Mouse (Mus musculus): ENCODE results near the gene Swi5.

The Swi5 gene

DNA sequence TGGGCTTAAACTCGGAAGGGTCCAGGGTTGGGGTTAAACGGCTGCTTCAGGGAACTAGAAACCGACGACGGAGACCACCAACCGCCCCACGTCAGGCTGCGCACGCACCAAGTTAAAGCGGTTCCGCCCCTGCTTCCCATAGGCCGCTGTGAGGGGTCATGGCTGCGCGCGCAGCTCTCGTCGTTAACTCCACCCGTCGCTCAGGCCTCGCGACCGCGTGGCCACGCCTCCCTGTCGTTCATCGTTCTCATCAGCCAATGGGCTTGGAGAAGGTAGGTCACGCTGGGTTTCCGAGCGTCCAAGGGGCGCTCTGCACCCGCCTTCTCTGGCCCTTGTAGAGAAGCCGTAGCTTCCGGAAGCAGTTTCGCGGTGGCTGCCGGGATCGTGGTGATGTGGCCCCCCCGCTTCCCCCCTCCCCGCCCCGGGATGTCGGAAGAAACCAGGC lies at the start of gene Swi5:
Gene Swi5 (minus strand): TSS at position 153 of the 445 bp plus-strand sequence.
- peak; percentile 95 to 97 for DNase-seq (ENCODE audit: low spot score in 2 of 2)

DNA sequence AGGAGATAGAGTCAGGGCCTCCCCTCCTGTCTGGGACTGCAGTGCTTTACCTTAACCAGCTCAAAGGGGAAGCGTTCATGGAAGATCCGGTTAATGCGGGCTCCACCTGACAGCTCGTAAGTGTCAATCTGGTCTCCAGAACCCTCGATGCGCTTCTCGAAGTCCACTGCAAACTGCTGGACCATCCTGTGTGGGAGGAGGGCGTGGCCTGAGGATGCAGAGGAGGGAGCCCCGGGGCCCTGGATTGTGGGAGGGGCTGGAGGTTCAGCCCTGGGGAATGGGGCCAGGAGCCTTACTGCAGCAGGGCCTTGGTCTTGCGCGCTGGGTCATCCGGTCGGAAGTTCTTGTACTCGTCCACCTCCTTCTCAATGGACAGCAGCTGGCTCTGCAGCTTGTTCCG lies 48.0 kb upstream of the Swi5 start:
- no peak for DNase-seq (ENCODE audit: low spot score in 2 of 2)

DNA sequence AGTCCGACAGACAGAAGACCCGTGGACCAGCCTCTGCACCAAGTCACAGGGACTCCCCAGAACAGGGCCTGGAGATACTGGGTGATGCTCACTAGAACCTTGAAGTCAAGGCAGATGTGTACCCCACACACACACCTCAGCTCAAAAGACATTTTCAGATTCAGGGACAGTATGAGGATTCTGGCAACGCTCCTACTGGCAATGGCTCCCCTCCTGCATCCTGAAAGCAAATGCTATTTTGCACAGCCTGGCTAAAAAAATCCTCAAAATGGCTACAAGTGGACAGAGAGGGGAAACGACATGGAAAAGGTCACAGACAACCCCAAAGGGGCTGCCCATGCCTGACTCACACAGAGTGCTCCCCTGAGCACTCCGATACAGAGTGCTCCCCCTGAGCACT lies 44.3 kb upstream of the Swi5 start:
- no peak for DNase-seq (ENCODE audit: low spot score in 2 of 2)

DNA sequence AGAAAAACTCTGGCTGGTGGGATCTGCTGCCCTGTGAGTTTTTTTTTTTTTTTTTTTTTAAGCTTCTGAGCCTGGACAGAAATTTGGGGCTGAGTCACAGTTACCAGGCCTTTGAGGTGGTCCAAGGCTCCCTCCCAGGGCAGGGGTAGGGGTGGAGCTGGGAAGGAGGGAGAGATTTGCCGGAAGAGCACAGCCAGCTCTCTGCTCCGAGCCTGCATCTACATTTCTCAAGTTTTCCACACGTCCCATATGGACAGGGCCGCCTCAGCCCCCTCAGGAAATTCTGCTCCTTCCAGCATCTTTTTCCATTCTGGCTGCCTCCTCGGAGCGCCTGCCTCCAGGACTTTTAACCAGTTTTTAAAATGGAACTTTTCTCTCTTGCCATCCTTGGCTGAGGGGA lies 41.7 kb upstream of the Swi5 start:
- DNase-seq (ENCODE audit: low spot score in 2 of 2) = no peak

DNA sequence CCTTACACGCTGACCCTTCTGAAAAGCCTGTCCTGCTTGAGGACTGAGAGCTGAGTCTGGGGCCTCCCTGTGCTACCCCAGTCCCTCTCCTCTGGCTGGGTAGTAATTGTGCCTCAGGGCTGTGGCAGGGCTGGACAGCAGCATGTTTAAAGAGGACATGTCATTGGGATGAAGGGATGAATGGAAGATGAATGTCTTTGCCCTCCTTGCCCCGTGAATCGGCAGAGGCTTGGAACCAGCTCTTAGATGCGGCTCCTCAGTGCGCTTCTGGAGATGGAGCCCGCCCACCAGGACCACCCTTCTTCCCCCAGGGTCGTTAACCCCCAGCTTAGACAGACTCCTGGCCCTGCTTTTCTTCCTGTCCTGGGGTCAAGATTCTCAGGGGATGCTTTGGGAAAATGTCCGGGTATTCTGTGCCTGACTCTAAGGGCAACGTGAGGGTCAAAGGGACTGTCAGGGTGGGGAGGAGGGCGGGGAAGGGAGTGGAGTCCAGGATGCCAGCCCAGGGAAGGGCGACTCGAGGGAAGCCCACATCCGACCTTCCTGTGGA lies 41.1 kb upstream of the Swi5 start:
- no peak for DNase-seq (ENCODE audit: low spot score in 2 of 2)

DNA sequence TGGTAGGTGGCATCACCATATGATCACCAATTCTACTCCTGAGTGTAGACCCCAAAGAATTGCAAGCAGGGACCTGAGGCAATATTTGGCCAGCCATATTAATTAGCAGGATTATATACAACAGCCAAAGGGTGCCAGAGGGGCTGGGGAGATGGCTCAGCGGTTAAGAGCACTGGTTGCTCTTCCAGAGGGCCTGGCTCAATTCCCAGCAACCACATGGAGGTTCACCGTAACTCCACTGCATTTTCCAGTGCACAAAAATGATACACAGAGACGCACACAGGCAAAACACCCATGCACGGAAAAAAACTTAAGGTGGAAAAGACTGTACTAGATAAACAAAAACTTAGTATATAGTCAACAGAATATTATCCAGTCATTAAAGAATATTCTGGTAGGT lies 39.3 kb upstream of the Swi5 start:
- DNase-seq (ENCODE audit: low spot score in 2 of 2) = no peak

DNA sequence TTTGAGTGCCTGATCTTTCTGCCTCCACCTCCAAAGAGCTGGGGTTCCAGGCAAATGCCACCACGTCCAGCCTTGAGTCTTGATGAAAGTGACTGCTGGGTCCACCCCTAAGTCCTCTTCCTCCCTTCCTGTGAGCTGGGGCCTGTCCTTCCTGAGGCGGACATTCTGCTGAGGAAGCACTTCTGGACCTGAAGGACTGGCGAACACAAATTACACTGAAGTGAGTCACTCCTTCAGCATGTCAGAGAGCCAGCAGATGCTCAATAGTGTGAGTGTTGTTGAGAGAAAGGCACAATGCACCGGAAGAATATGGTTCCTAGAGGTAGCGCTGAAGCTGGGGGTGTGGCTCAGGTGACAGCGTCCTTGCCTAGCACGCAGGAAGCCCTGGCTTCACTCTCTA lies 37.5 kb upstream of the Swi5 start:
- DNase-seq (ENCODE audit: low spot score in 2 of 2) = no peak

DNA sequence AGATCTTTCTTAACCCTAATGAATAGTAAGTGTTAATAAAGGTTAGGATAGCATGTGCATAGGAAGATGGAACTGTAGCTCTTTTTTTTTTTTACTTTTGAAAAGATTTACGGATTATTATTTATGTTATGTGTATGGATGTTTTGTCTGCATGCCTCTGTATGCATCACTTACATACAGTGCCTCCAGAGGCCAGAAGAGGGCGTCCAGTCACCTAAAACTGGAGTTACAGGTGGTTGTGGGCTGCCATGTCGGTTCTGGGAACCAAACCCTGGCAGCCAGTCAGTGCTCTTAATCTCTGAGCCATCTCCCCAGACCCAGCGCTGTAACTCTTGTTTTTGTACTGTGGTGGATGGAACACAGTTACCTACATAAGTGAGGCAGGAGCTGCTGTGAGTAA lies 36.4 kb upstream of the Swi5 start:
- no peak for DNase-seq (ENCODE audit: low spot score in 2 of 2)

DNA sequence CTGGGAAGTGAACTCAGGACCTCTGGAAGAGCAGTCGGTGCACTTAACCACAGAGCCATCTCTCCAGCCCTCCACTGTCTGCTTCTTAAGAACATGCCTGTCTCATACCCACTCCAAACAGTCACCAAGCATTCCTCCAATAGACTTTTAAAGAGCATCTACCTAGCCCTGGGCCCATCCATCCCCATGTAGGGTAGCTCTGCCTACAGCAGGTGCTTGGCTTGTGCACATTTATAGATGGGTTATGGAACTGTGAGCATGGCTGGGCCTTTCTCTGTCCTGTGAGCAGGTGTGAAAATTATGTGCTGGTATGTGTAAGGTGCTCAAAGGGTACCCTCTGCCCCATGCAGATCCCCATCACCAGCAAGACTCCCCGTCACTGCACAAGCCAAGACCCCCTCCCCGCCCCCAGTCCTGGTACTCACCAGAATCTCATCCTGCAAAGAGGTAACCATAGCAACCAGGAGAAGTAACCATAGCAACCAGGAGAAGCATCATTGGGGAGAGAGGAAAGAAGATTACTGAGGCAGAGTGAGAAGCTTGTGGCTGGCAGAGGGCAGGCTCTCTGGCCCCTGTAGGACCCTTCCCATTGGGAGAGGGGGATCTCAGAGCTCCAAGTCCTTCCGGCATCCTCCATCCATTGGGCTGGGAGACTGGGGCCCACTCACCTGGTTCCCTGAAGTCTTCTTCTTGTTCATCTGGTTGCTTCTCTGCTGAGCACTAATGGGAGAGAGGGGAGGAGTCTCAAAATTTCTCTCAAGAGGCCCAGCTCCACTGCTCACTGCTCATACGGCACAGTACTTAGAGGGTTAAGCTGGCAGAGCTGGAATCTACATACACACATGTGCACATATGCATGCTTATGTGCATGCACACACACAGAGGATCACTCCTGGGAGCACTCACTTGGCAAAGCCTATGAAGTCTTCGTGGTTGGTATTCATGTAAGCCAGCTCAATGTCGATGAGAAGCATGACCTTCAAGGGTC lies 35.2 kb upstream of the Swi5 start:
- DNase-seq (ENCODE audit: low spot score in 2 of 2) = no peak

DNA sequence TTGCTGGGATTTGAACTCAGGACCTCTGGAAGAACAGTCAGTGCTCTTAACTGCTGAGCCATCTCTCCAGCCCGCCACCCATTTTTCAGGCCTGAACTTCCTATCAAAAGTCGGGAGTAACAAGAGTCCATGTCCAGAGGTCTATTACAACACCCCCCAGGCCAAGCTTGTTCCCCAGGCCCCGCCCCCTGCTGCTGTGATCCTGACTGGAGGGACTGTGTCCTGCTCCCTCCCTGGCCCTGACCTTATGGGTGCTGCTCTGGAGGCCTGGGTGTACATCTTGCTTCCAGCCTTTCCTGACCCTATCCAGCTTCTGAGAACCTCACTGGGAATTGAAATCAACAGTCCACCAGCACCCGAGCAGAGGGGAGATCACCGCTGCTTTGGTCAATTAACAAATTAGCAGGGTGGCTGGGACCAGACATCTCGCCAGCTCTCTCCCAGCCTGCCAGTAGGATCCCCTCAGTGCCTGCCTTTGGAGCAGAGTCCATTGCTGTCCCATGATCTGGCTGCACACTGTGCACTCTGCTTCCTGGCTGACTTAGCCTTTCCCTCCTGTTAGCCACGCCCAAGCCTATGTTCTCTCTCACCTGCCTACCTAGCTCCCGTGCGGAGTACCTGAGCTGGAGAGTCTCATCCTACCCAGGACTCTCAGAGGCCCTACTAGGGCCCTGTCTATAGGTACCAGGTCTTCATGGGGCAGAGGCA lies 33.9 kb upstream of the Swi5 start:
- no peak for DNase-seq (ENCODE audit: low spot score in 2 of 2)

DNA sequence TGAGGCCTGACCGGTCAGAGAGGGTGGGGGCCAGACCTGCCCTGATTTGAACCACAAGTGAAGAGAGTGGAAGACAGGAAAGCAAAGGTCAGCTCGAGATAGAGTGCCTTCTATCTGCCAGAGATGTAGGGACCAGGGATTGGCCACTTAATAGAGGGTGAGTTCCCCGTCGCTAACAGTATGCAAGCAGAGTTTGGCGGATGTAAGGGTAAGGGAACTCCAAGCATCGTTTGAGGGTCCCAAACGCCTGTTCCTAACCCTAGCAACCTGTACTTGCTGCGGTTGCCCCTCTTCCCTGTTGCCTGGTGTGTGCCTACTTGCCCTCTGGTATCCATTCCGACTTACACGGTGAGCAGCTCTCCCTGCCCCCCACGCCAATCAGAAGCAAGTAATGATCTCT lies 32.8 kb upstream of the Swi5 start:
- no peak for DNase-seq (ENCODE audit: low spot score in 2 of 2)

DNA sequence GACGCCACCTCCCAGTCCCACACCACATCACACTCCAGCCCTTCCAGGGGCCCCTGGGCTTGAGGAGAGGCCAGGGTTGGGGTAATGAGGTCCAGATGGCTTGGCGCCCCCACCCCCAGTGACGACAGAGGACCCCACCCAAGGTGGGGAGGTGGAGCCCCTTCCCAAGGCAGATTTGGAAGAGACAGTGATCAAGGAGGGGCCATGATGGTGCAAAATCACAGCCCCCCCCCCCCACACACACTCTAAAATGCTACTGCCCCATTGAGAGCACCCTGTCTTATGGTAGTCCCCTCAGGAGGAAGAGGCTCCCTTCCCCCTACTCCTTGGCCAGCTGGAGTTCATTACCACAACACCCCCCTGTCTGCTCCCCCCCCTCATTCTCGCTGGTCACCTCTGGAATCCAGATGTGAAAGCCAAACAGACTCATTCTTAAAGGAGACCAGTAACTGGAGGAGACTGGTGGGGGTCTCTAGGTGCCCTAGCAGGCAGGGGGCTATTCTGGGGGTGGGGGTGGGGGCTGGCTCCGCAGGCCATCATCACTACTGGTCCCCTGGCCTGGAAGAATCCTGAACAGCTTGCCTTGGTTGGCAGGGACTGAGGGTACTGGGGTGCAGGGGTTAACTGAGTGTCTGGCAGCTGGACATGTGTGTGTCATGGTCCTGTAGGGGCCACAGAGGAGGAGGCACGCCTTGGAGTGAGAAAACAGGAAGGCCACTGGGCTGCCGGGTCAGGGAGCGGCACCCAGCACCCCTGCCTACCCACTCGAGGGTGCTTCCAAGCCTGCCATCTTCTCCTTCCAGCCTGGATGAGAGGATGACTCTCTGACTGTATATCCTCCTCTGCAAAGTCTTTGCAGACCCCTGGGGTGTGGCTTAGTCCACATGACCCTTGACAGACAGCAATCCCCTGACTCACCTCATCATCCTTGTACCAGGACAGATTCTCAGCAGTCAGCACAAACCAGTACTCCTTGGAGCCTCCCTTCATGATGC lies 32.0 kb upstream of the Swi5 start:
- no peak for DNase-seq (ENCODE audit: low spot score in 2 of 2)

DNA sequence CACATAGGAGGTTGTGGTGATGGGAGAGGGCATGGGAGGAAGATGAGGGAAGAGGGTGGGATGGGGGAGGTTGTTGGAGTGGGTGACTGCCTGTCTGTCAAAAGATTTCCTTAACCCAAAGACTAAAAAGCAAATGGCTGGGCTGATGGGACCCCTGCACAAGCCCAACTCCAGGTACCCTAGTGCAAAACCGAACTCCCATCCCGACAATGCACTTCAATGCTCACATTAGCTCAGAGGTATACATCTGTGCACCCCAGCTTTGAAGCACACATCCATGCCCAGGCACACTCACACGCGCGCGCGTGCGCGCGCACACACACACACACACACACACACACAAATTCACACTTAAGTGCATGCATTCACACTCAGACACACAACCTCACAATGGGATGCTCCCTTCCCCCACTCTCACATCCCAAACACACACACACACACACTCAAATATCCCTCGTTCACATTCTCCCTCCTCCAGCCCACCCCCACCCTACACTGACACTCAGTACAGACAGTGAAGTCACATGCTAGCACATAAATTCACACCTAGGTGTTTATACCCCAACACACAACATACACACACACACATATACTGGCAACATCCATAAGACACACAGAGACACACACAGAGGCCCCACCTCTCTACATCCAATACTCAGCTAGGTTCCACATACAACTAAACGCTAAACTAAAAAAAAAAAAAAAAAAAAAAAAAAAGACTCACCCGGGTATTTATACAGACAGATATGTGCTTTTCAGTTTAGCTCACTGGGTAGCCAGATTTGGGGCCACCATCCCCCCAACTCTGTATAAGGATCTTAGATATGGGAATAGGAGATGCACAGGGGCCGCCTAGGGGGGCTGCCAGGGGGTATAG lies 31.1 kb upstream of the Swi5 start:
- no peak for DNase-seq (ENCODE audit: low spot score in 2 of 2)

DNA sequence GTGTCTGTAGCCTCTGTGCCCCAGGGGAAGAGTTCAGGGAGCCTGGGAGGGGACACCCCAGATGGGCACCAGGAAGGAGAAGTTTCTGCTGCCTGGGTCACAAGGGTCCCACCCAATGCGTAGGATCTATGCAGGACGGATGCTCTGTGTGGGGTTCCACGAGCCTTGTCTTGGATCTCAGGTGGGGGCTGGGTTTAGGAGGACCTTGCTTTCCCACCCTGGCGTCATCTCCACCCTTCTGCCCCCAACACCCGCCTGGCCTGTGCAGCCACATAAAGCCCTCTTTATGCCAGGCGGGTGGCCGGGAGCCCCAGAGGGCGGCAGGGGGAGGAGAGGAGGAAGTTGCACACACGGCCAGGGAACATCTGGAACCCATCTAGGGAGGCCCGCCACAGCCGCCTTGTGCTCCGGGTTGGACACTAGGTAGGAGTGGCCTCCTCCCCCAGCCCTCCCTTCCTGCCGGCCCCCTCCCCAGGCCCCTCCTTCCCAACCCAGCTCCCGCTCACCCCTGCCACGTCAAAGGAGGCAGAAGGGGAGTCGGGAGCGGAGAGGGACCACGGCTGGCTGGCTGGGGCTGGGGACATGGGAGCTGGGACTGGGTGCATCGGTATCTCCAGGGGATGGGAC lies 30.0 kb upstream of the Swi5 start:
- DNase-seq (ENCODE audit: low spot score in 2 of 2) = no peak

DNA sequence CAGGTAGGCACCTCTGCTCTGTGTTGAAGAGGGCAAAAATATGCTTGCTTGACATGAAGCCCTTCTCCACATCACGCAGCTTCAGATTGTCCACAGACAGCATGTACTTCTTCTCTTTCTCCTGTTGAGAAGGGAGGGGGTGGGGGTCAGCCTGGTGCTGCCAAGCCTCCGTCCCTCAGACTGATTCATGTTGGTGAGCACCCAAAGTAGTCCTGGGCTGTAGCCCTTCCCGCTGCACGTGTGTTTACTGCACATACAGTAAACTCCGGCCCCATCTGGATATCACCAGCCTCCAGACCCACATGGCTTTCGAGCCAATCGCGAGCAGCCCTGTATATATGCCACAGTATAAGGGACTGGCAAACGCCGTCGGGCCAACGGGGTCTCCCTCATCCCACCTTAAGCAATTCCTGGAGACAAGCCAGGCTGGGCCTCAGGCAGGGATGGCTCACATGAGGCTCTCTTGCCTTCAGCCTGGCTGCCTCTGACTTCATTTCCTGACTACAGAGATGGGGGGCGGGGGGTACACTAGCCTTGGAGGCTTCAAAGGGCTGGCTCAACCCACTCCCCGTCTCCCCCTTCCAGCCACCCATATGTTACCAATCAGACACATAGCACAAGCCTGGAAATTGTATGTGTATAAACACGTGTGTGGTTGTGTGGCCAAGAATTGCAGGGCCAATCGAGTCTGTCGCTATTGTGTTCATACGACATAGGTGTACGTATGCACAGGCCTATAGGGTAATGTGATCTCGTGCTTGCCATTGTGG lies 29.2 kb upstream of the Swi5 start:
- no peak for DNase-seq (ENCODE audit: low spot score in 2 of 2)

DNA sequence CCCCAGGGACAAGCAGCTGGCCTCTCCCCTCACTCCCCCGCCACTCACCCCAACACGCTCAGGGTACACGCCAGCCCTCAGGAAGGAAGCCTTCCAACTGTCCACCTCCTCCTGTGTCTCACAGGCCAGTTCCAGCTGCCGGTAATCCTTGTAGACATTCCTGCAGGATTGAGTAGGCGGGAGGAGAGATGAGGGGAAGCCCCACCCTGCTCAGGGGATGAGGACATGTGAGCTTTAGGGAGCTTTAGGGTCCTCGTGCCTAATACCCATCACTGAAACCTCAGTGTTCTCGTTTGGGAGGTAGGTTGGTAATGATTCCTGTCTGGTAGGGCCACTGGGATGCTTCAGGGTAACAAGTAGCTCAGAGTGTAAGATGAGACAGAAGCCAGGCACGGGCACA lies 27.9 kb upstream of the Swi5 start:
- DNase-seq (ENCODE audit: low spot score in 2 of 2) = no peak

DNA sequence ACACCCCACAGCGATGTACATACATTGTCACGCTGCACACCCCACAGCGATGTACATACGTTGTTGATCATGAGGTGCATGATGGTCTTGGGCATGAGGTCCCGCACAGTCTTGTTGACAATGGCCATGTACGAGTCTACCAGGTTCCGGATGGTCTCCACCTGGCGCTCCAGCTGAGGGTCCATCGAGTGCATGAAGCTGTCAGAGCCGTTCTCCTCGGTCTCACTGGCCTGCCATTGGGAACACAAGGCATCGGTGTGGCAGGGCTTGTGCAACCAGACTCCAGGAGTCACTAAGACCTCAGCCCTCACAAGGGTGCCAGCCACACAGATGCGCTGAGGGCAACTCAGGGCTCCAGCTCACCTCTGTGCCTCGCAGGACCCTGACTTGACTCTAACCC lies 27.0 kb upstream of the Swi5 start:
- no peak for DNase-seq (ENCODE audit: low spot score in 2 of 2)

DNA sequence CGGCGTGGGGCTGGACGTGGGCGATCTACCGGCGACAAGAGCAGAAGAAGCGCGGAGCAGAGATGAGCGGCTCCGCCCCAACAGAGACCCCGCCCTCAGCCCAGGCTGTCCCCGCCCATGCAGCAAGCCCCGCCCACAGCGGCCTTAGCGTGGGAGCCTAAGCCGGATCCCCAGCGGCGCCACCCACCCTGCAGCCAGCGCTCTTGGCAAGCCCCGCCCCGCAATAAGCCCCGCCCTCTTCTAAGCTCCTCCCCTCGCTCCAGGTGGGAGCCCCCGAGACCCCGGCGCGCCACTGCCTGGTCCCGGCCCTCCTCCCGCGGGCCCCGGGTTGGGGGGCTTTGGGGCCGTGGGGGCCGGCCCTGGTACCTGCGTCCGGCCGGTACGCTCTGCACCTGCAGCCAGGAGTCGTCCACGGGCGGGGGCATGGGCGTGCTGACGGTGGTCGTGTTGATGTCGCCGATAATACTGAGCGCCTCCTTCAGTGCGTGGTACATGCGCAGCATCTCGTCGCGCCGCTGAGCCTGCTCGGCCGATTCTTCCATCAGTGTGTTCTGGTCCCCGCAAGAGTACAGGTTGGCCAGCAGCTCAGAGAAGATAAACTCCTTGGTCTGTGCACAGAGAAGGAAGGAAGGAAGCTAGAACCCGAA lies 24.6 kb upstream of the Swi5 start:
- DNase-seq (ENCODE audit: low spot score in 2 of 2) = peak; percentile 72 to 82
